Mouse (Mus musculus) heart, embryonic 11.5 days (tissue): ENCODE measurements at regions not wholly inside any gene's neighbourhood (a gene's known extent, or its start where the extent isn't known, plus 50 kb on each side); places are given as distances from the start of the nearest gene placed in this dataset.

Experiments
- ATAC-seq: fragments of 200-750 bp; cut with Nextera tagmentation; replicated peaks from 2 replicates; pipeline ENCODE4 v1.8.0; 2017; ENCODE audit warnings: moderate library complexity; ENCODE audit not compliant: insufficient number of reproducible peaks, low FRiP score, low TSS enrichment
- H3K27ac ChIP-seq: fragments of 300-500 bp; sonication (generic); 2 replicates; pipeline ENCODE4 v1.5.1; 2014; ENCODE audit warnings: mild to moderate bottlenecking, low read depth, low read length
- H3K27me3 ChIP-seq: fragments of 300-500 bp; sonication (generic); 2 replicates; pipeline ENCODE4 v1.6.1; 2014; ENCODE audit warnings: mild to moderate bottlenecking, low read length, mixed read lengths; ENCODE audit not compliant: control insufficient read depth, insufficient read depth
- H3K36me3 ChIP-seq: fragments of 300-500 bp; sonication (generic); 2 replicates; pipeline ENCODE4 v1.6.1; 2014; ENCODE audit warnings: mild to moderate bottlenecking, low read length, moderate library complexity, mixed read lengths; ENCODE audit not compliant: control insufficient read depth, insufficient read depth
- H3K4me1 ChIP-seq: fragments of 300-500 bp; sonication (generic); 2 replicates; pipeline ENCODE4 v1.6.1; 2014; ENCODE audit warnings: low read length; ENCODE audit not compliant: control insufficient read depth, insufficient read depth
- H3K4me2 ChIP-seq: fragments of 300-500 bp; sonication (generic); 2 replicates; pipeline ENCODE4 v1.6.1; 2014; ENCODE audit warnings: mild to moderate bottlenecking, moderate library complexity
- H3K4me3 ChIP-seq: fragments of 300-500 bp; sonication (generic); 2 replicates; pipeline ENCODE4 v1.5.1; 2014; ENCODE audit warnings: low read depth, low read length
- H3K9ac ChIP-seq: fragments of 300-500 bp; sonication (generic); 2 replicates; pipeline ENCODE4 v1.6.1; 2014; ENCODE audit warnings: mild to moderate bottlenecking, low read depth, low read length, moderate library complexity
- H3K9me3 ChIP-seq: fragments of 300-500 bp; sonication (generic); replicated peaks from 2 replicates; pipeline ENCODE4 v1.6.1; 2016; ENCODE audit warnings: low read length; ENCODE audit not compliant: control insufficient read depth
- WGBS: fragments of 180-500 bp; shearing (Covaris S2); extraction: QIAGEN DNeasy Blood & Tissue Kit; methylation state at CpG from one replicate; pipeline ENCODE4 v1.1.7; 2014; ENCODE audit not compliant: insufficient replicate concordance; 5-methylcytosine and 5-hydroxymethylcytosine counted together

DNA sequence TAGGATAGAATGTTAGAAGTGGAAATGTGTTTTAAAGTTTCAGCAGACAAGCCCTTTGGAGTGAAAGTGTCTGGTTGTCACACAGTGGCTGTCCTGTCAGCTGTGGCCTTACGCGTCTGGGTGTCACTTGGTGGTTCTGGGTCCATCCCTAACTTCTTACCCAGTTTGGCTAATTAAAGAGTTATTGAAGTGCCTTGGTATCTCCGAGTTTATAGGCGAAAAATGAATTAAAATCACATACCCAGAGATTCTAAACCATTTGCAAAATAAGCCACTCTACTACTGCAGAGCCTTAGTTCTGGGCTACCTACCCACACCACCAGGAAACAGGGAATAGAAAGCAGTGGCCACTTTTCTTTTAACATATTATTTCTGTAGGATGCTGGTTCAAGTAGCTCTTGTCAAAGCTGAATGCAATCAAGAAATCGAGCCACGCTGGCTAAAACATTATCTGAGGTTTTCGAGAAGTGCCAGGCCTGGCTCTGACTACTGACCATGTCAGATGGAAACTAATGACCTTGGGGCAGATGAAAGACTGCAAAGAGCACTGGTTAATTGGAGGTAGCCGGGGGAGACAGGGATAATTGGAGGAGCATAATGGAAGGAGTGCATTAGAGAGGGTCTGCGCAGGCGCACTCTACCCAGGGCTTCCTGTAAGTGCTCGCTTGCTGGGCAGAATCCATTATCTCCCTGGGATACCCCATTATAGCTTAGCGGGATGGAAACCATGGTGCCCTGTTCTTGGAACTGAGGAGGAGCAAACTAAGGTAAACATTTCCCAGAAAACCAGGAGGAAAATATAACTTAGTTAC lies 96.8 kb upstream of the Rasgrp1 start:
- no peaks in the 10 kb centered on the region for H3K4me1 ChIP-seq
- H3K9ac ChIP-seq: no peak overlapping the region
- H3K36me3 ChIP-seq: no peaks in the 10 kb centered on the region
- H3K4me3 ChIP-seq: no peak overlapping the region
- WGBS: 58% methylated on average over 12 of the region's 12 CpGs
- no peaks in the 10 kb centered on the region for H3K27me3 ChIP-seq
- no peak overlapping the region for H3K4me2 ChIP-seq
- H3K27ac ChIP-seq: no peak overlapping the region
- H3K9me3 ChIP-seq: no peaks in the 10 kb centered on the region
- ATAC-seq: no peak

DNA sequence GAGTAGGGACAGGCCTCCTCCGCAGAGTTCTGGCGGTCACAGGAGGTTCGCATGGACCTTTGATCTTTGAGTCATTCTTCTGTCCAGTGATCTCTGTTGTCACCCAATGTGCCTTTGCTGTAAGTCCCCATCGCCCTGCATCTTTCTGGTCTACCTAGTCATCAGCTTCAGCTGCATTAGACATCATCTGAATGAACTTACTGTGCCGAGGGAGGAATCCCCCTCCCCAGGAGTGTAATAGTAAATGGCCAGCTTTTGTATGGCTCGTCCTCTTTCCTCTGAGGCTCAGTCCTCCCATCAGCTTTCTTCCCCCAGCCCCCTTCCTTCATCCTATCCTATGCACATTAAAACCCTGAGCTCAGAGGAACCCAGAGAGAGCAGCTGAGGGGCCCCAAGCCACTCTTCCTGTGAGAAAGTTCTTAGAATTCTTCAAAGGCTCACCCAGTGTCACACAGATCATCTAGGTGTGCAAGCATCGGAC lies 98.0 kb upstream of the Rasgrp1 start:
- Histone ChIP-seq H3K4me2 (no peak overlapping the region), H3K9me3 (no peaks in the 10 kb centered on the region), H3K27ac (no peak overlapping the region), H3K9ac (no peak overlapping the region), H3K36me3 (no peaks in the 10 kb centered on the region), H3K4me1 (no peaks in the 10 kb centered on the region), H3K27me3 (no peaks in the 10 kb centered on the region), H3K4me3 (no peak overlapping the region)
- ATAC-seq: no peak
- WGBS: 76% methylated on average over 7 of the region's 7 CpGs

DNA sequence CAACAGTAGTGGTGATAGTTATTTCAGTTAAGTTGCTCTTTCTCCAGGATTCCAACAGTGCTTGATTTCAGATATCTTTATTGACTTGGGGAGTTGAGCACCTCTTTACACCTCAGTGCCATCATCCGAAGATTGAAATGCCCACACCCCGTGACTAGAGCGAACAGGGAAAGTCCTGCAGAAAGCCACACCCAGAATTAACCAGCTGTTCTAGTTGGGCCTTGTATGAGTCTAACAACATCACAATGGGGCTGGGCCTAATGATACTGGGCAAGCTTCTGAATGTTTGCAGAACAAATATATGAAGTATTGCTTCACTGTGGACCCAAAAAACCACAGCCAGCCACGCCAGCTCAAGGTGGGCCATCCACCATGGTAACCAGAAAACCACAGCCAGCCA lies 100.1 kb upstream of the Rasgrp1 start:
- peaks cover 2% of the 10 kb centered on the region; the same call in 1 of the 2 replicates for H3K27me3 ChIP-seq
- WGBS: 71% methylated on average over 4 of the region's 4 CpGs
- no peak overlapping the region for H3K4me2 ChIP-seq
- H3K36me3 ChIP-seq: no peaks in the 10 kb centered on the region
- H3K4me1 ChIP-seq: no peaks in the 10 kb centered on the region
- no peak overlapping the region for H3K9ac ChIP-seq
- no peak overlapping the region for H3K4me3 ChIP-seq
- H3K9me3 ChIP-seq: no peaks in the 10 kb centered on the region
- no peak for ATAC-seq
- H3K27ac ChIP-seq: no peak overlapping the region

DNA sequence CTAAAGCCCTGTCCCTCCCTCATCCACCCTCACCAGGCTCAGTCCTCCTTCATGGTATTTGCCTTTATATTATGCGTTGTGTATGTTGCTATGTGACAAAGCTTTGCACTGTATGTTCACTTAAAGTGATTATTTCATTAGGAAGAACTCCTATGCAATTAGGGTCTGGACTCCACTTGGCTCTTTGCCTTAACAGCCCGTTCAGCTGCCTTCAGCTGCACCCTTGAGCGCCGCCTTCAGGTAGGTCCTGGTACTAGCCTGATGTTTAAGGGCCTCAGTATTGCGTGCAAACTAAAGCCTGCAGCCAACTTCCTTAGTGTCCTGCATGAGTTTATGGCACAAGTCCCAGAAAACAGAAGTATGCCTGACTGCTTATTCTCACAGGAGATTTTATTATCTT lies 101.9 kb upstream of the Rasgrp1 start:
- WGBS: 36% methylated on average over 5 of the region's 5 CpGs
- H3K27ac ChIP-seq: no peak overlapping the region

DNA sequence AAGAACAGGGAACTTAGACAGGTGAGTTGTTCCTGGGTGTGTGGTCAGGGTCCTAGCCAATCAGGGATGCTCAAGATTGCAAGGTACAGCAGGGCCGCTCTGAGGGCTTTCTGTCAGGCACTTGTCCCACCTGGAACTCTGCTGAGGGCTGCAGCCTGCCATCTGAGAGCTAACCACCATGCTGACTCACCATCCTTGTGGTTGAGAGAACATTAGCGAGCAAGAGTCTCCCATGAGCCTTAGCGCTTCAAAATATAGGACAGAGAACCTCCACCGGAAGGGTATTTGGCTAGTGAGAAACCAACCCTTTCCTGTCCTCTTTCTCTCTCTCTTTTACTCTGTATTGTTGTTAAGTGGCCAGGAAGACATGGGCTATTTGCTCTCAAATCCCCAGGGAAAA lies 104.1 kb upstream of the Rasgrp1 start:
- Histone ChIP-seq H3K4me1 (peaks cover 2% of the 10 kb centered on the region; the same call in 1 of the 2 replicates), H3K9me3 (no peaks in the 10 kb centered on the region), H3K36me3 (no peaks in the 10 kb centered on the region), H3K4me3 (no peak overlapping the region), H3K27me3 (peaks cover 2% of the 10 kb centered on the region; the same call in 1 of the 2 replicates), H3K27ac (no peak overlapping the region), H3K4me2 (no peak overlapping the region), H3K9ac (no peak overlapping the region)
- WGBS: 86% methylated on average over 4 of the region's 4 CpGs
- ATAC-seq: no peak

More for the DNA sequence above, 101.9 kb upstream of the Rasgrp1 start:
- H3K36me3 ChIP-seq: no peaks in the 10 kb centered on the region
- no peaks in the 10 kb centered on the region for H3K9me3 ChIP-seq
- no peak overlapping the region for H3K9ac ChIP-seq
- ATAC-seq: no peak
- H3K4me3 ChIP-seq: no peak overlapping the region
- no peaks in the 10 kb centered on the region for H3K4me1 ChIP-seq
- peaks cover 2% of the 10 kb centered on the region; the same call in 1 of the 2 replicates for H3K27me3 ChIP-seq
- no peak overlapping the region for H3K4me2 ChIP-seq

DNA sequence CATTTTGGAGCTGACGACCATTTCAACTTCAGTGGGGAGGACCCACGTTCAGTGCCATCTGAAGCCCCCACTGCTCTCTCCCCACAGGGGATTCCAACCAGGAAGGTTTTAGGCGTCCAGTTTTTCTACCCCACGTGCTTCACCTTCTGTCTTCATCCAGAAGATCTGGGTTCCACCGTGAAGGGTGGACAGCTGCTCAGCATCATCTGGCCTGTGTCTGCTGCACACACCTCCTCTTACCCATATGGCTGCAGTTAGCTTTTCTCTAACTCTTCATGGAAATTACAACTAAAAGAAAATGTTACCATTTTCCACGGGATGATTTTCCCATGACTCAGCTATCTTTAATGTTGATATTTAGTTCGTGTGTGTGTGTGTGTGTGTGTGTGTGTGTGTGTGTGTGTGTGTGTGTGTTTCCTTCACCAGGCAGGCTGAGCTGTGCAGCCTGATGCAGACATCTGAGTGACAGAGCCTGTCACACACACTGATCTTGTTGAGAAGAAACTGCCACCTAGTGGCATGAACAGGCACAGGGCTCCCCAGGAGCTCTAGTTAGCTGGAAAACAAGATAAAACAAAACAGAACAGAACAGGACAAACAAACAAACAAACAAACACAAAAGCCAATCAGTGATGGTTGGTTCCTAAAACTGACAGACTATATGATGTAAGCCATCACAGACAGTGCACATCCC lies 107.5 kb upstream of the Rasgrp1 start:
- H3K36me3 ChIP-seq: no peaks in the 10 kb centered on the region
- no peaks in the 10 kb centered on the region for H3K9me3 ChIP-seq
- H3K9ac ChIP-seq: no peak overlapping the region
- no peak for ATAC-seq
- 52% methylated on average over 7 of the region's 7 CpGs for WGBS
- H3K27me3 ChIP-seq: peaks cover 2% of the 10 kb centered on the region; the same call in 1 of the 2 replicates
- peaks cover 2% of the 10 kb centered on the region; the same call in 1 of the 2 replicates for H3K4me1 ChIP-seq
- H3K4me2 ChIP-seq: no peak overlapping the region
- H3K27ac ChIP-seq: no peak overlapping the region
- no peak overlapping the region for H3K4me3 ChIP-seq

DNA sequence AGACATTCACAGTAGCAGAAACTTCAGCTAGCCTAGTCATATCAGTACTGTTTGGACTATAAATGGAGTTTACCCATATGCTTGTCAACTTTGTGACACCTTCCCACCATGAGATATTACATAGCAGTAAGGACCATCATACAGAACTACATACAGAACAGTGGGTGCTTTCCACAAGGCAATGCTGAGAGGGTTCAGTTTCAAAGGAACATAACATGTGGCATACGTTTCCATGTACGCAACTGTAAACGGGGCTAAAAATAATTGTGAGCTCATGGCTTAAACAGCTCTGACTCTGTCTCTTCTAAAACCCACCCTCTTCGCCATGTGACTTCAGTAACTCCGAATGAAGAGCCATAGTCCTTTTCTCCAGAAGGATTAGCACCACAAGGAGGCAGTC lies 109.0 kb upstream of the Rasgrp1 start:
- Histone ChIP-seq H3K9me3 (no peaks in the 10 kb centered on the region), H3K4me3 (no peak overlapping the region), H3K27ac (peak overlapping the region; percentile 66; the same call in 1 of the 2 replicates), H3K4me2 (no peak overlapping the region), H3K36me3 (no peaks in the 10 kb centered on the region), H3K27me3 (no peaks in the 10 kb centered on the region; the same call in 1 of the 2 replicates), H3K9ac (no peak overlapping the region), H3K4me1 (peaks cover 5% of the 10 kb centered on the region; the same call in 1 of the 2 replicates)
- WGBS: 50% methylated on average over 5 of the region's 5 CpGs
- ATAC-seq: 0 out of 2 replicates have a peak, but pooled peaks have one; percentile 39

DNA sequence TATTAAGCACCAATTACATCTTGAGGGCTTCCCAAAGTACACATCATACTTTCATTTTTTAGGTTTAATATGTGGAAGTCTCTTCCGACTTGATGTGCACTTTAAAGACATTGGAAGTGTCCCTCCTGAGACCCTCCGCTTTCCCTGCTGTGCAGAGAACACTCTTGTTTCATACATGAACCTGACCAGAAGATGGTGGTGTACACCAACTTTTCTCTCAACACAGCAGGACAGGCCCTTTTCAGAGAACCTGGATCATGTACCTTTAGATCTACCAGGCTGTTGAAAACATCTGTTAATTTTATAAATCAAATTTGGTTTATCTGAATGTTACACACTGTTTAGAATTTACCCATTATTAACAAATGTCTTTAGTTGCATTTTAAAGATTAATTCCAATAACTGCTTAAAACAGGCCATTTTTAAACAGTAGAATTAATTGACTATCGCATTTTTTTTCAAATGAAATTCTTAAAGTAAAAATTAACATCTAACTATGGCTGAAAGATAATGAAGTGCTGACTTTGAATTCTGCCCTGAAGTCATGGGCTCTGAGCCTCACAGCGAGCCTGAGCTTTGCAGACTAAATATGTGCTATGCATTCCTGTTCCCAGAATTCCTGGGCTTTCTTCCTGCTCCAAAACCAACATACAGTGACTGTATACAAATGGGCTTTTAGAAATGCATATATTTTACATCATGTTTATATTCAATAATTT lies 112.4 kb upstream of the Rasgrp1 start:
- H3K4me2 ChIP-seq: no peak overlapping the region
- WGBS: 73% methylated on average over 4 of the region's 4 CpGs
- H3K36me3 ChIP-seq: no peaks in the 10 kb centered on the region
- H3K4me1 ChIP-seq: peaks cover 5% of the 10 kb centered on the region; the same call in 1 of the 2 replicates
- H3K9ac ChIP-seq: no peak overlapping the region
- no peaks in the 10 kb centered on the region for H3K27me3 ChIP-seq
- H3K4me3 ChIP-seq: no peak overlapping the region
- H3K9me3 ChIP-seq: no peaks in the 10 kb centered on the region
- ATAC-seq: no peak
- H3K27ac ChIP-seq: no peak overlapping the region
